8 mouse cellular contexts compared by ENCODE assay signal in genomic region chr8:11999736-12000458, GRCm38 (mm10).
A peak's percentile ranks its signal among the peaks of the same experiment; 100 is the strongest.
DNase-seq lines count a peak whose midpoint lies in the region; ATAC-seq lines count a peak whose summit lies in the region.

No protein-coding gene starts in this region.

- 26% methylated on average over 23 of the region's 23 CpGs for WGBS in hindbrain, embryonic 12.5 days
- WGBS in midbrain, embryonic 14.5 days: 27% methylated on average over 23 of the region's 23 CpGs

- 0 out of 2 replicates have a peak, but pooled peaks cover 3% of the 10 kb centered on the region for H3K4me1 ChIP-seq in hindbrain, embryonic 12.5 days
- peaks cover 8% of the 10 kb centered on the region for H3K4me1 ChIP-seq in midbrain, embryonic 14.5 days (ENCODE audit: control insufficient read depth, insufficient read depth, low read length)

- H3K9ac ChIP-seq in hindbrain, embryonic 12.5 days: no peak overlapping the region
- no peak overlapping the region for H3K9ac ChIP-seq in midbrain, embryonic 14.5 days (replicated peaks; ENCODE audit: low read length)

- H3K27me3 ChIP-seq in hindbrain, embryonic 12.5 days: peaks cover 62% of the 10 kb centered on the region
- H3K27me3 ChIP-seq in midbrain, embryonic 14.5 days (ENCODE audit: control insufficient read depth, insufficient read depth, low read length): peaks cover 32% of the 10 kb centered on the region

- no peak overlapping the region for H3K4me3 ChIP-seq in hindbrain, embryonic 12.5 days
- H3K4me3 ChIP-seq in midbrain, embryonic 14.5 days (replicated peaks; ENCODE audit: low read depth, low read length): no peak overlapping the region

- no peak; the same call in 1 of the 2 replicates for ATAC-seq in cerebellum, adult (ENCODE audit: insufficient number of reproducible peaks, low FRiP score, low TSS enrichment)
- ATAC-seq in hindbrain, embryonic 12.5 days (ENCODE audit: low FRiP score): peak; percentile 68
- ATAC-seq in midbrain, embryonic 14.5 days (ENCODE audit: low FRiP score, low TSS enrichment): peak; percentile 27; the same call in 1 of the 2 replicates

- H3K9me3 ChIP-seq in hindbrain, embryonic 12.5 days (replicated peaks): no peaks in the 10 kb centered on the region
- H3K9me3 ChIP-seq in midbrain, embryonic 14.5 days (ENCODE audit: control insufficient read depth, low read length): no peaks in the 10 kb centered on the region

- no peak overlapping the region for H3K27ac ChIP-seq in hindbrain, embryonic 12.5 days
- no peak overlapping the region for H3K27ac ChIP-seq in midbrain, embryonic 14.5 days (replicated peaks; ENCODE audit: low read depth, low read length)

- no peaks in the 10 kb centered on the region for H3K36me3 ChIP-seq in hindbrain, embryonic 12.5 days
- H3K36me3 ChIP-seq in midbrain, embryonic 14.5 days (ENCODE audit: control insufficient read depth, insufficient read depth, low read length): no peaks in the 10 kb centered on the region

- DNase-seq in cerebellum, adult 11 months: peak; percentile 3
- DNase-seq in adipocyte (ENCODE audit: low spot score): peak; percentile 61
- peak; percentile 86 for DNase-seq in embryo, embryonic 11 days
- DNase-seq in layer of hippocampus, postnatal 36 days: peak; percentile 65 to 69
- peak; percentile 92 for DNase-seq in midbrain, embryonic 14.5 days
- DNase-seq in testis, postnatal 10 days (ENCODE audit: low spot score): peak; percentile 78

- no peak overlapping the region for H3K4me2 ChIP-seq in hindbrain, embryonic 12.5 days (replicated peaks)
- no peak overlapping the region for H3K4me2 ChIP-seq in midbrain, embryonic 14.5 days (ENCODE audit: low read length)

Comparison
In these comparisons a context has a peak if more than half of its experiments do, and no peak if none do; other contexts are left out.
1. DNase-seq: peak in every context shown above with its lines; median percentile 92 in midbrain, embryonic 14.5 days; 86 in embryo, embryonic 11 days; 78 in testis, postnatal 10 days; 67 in layer of hippocampus, postnatal 36 days; 61 in adipocyte; 3 in cerebellum, adult 11 months.